1 mouse cellular context compared by ENCODE assay signal in the genomic region with DNA sequence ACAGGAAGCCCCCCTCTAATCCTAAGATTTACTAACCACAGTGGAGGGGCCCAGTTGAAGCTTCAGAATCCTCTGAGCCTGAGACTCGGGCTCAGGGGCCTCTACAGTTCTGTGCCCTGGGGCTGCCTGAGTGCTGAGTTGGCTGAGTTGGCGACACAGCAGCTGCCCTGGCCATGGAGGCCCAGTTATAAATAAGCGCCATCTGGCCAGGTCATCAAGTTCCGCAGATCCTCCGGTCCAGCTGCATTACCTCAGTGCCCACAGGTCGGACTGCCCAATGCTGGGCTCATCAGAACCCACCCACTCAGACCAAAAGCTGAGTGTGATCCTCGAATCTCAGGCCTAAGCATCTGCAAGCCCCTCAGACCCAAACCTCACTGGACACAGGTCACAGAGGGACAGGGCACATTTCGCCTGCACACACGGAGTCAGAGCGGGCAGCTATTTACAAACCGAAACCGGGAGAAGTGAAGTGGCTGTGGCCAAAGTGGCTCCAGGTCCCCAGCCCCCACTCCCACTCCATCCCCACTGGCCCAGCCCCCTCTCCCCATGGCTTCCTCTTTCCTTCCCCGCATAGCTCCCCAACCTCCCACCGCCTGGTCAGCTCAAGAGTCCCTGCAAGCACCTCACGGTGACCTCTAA.
TF ChIP-seq lines count a peak whose summit lies in the region.

No protein-coding gene starts in this region.

TF ChIP-seq in MEL, 35 proteins besides CTCF, POLR2A, EP300 and RAD21:
- no peak for TF ChIP-seq ZC3H11A (IDR thresholded peaks at IDR 0.05; ENCODE audit: low read depth, low read length)
- no peak for TF ChIP-seq MEF2A (IDR thresholded peaks at IDR 0.05; ENCODE audit: extremely low read depth, insufficient replicate concordance, low read depth, low read length, poor library complexity, severe bottlenecking)
- TF ChIP-seq POLR2AphosphoS5 (IDR thresholded peaks at IDR 0.05; ENCODE audit: borderline replicate concordance, low read depth, low read length): peak; percentile 98; the same call in 1 of the 2 replicates
- no peak for TF ChIP-seq MAX (IDR thresholded peaks at IDR 0.05; ENCODE audit: low read length)
- TF ChIP-seq MYB (IDR thresholded peaks at IDR 0.05; ENCODE audit: low read depth, low read length): no peak
- peak; percentile 11; the same call in 1 of the 2 replicates for TF ChIP-seq CHD2 (IDR thresholded peaks at IDR 0.05; ENCODE audit: low read length)
